Mouse (Mus musculus) adrenal gland, adult 2 months (tissue): ENCODE data around the gene Tmie. TPM values are rescaled to one million over a fixed set of nuclear protein-coding genes. Genes with fewer than 3 reads are reported as not detected.
"Not testable (repeated sequence)": the region's sequence is repeated elsewhere in the genome, so short reads cannot be mapped to it uniquely, and the experiment has no call there.

Experiments
- DNase-seq: peaks from one replicate; pipeline ENCODE4 v3.0.0; 2021
- microRNA-seq, 2 experiments: library from miRNA; unstranded; fragments of <30 nt; microRNA quantifications; one replicate each; pipeline ENCODE4 v1.2.0; 2021
- polyA plus RNA-seq: library from polyadenylated mRNA; depleted of rRNA; stranded (reverse); fragments of >200 nt; gene quantifications from 2 replicates; pipeline ENCODE4 v1.2.3, GENCODE M21; 2012; rRNA removed
- total RNA-seq, 2 experiments: library from RNA; stranded (reverse); gene quantifications; 2 replicates each; pipeline ENCODE4 v1.2.3; 2021

Tmie gene
- total and polyA plus RNA-seq, 3 experiments = 2.0 to 3.9 (median 2.2) TPM

DNA sequence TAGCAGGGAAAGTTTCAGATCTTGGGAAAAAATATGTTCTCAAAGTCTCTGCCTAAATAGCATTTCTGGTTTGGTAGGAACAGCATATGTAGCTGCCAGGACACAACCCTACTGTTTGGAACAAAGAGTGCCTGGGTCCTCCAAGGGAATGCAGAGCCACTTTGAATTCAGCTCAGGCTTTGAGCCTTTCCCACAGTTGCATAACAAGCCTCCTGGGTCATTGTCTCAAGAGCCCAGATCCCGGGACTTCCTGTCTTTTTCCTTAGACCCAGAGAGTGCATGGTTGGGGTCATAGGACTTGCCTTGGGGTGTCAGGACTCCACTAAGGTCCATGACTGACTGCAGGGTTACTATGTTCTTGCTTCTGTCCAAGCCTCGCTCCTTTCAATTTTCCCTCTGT, 43.8 kb downstream of the Tmie start:
- no peak for DNase-seq

DNA sequence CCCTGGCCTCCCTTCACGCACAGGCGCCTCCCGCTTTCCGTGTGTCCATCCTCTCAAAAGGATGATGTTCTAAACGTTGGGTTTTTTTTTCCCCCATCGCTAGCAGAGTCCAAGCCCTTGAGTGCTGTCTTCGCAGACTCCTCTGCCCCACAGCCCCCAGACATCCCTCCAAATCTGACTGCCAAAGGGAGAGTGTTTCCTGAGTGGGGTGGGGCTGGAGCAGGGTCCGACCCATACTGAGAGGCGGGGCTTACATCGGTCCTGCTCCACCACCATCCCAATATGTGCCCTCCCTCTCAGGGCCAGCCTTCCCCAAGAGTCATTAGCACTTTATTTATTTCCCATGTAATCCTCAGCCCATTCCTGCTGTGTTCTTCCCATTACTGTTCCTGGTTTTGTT, 45.0 kb downstream of the Tmie start:
- DNase-seq = no peak

DNA sequence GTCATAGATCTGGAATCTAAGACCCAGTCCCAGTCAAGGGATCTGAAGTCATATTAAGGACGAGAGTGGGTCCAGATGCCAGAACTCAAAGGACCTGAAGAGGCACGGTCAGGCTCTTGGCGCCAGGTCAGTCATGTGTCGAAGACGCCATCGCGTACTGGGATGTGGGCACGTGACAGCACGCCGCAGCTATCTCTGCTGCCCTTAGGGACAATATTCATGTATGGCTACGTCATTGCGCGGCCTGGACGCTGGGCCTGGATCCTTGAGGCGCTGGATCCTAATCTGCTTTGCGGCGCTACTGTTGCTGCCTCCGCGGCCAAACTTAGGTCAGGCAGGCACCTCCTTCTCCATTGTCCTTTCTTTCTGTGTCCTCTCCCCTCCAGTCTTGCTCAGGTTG, 45.5 kb downstream of the Tmie start, which contains the start of gene Prss45:
Gene Prss45 (plus strand): TSS at position 178 of the 400 bp plus-strand sequence.
- DNase-seq = no peak

DNA sequence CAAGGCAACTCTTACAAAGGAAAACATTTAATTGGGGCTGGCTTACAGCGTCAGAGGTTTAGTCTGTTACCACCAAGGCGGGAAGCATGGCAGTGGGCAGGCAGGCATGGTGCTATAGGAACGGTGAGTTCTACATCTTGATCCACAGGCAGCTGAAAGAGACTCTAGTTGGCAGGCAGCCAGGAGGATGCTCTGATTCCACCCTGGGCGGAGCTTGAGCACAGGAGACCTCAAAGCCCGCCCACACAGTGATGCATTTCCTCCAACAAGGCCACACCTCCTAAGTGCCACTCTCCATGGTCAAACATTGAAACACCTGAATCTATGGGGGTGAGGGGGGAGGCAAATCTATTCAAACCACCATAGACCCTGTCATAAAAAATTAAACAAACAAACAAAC, 46.9 kb downstream of the Tmie start:
- DNase-seq = no peak

DNA sequence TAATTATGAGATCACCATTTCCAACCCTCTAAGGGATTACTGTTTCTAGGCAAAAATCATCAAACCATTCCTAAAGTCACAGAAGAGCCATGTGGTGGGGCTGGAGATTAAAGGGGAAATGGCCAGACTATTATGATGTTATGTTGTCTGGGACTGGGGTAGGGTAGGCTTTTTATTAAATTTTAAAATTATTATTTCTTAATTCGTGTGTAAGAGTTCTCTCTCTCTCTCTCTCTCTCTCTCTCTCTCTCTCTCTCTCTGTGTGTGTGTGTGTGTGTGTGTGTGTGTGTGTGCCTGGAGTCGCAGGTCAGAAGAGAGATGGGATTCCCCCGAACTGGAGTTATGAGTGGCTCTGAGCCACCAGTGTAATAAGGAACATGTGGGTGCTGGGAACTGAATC, 53.5 kb downstream of the Tmie start, which contains the start of gene Prss43:
Gene Prss43 (plus strand): TSS at position 301 of the 400 bp plus-strand sequence.
- no peak for DNase-seq

DNA sequence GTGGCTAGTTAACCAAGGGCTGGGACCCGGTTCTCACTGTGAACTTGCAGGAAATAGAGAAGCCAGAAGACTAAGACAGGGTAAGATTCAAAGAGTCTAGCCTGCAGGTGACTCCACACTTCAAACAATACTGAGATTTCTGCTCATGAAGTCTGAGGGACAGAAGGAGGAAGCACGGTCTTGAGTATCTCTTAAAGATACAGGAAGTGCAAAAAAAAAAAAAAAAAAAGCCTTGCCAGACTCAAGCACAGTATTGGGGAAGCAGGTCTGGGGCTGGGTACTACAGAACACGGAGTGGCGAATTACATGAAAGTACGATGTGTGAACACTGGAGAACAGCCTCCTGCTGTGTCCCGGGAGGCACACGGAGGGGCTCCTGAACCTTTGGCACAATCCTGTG, 54.1 kb downstream of the Tmie start:
- DNase-seq = no peak

DNA sequence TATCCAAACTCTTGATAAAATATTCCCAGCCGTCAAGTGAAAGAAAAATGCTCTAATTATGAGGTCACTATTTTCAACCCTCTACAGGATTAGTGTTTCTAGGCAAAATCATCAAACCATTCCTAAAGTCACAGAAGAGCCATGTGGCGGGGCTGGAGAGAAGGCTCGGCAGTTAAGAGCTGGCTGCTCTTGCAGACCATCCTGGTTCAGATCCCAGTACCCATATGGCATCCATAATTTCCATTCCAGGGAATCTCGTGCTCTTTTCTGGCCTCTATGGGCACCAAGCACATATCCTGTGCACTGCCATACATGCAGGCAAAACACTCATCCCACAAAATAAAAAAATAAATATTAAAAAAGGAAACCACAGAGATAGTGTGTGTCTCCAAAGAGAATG, 54.5 kb downstream of the Tmie start:
- DNase-seq = no peak

DNA sequence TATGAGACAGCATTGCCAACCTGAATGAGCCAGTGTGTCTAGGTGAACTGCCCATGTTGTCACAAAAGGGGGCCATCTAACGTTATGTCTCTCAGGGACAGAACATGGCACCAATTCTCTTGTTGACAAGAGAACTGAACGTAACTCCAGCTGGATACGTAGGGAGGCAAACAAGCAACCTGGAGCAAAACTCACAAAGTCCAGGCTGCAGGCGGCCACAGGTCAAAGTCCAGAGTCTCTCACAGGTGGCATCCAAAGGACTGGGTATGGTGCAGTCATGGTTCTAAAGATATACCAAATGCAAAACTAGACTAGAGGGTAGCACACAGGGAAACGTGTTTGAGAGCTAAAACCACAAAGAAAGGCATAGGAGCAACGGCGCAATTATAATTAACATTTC, 58.5 kb downstream of the Tmie start:
- DNase-seq = no peak

DNA sequence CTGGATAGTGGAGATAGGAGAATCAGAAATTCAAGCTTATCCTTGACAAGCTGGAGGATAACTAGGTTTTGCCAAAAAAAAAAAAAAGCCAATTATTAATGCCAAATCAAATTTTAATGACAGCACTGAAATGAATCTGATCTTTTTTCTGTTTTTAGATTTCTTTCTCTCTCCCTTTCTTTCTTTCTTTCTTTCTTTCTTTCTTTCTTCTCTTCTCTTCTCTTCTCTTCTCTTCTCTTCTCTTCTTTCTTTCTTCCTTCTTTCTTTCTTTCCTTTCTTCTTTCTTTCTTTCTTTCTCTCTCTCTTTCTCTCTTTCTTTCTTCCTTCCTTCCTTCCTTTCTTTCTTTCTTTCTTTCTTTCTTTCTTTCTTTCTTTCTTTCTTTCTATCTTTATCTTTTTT, 59.4 kb downstream of the Tmie start:
- not testable (repeated sequence) for DNase-seq

Small RNA genes lying within 50 kb of the gene (microRNA-seq; reads per million reads assigned to microRNA genes)
- 0 reads per million in 2 experiments for gene Gm24269

Other genes starting within 250 kb of the Tmie start
- 1 to 10 TPM; 5.5 to 7.1 TPM for gene Nbeal2, start 226.0 kb downstream of the Tmie start, total RNA-seq
- gene Nbeal2, start 226.0 kb downstream of the Tmie start, polyA plus RNA-seq = 22.5 and 30.8 TPM in 2 replicates
- gene Ccdc12, start 223.6 kb downstream of the Tmie start, total RNA-seq = 10 to 100 TPM; 51.6 to 71.6 TPM
- 38.4 and 45.5 TPM in 2 replicates for gene Ccdc12, start 223.6 kb downstream of the Tmie start, polyA plus RNA-seq
- gene Myl3, start 138.3 kb downstream of the Tmie start, total RNA-seq = under 1 TPM in 1 of 2 experiments, not detected in 1; 0.66 TPM
- 0.22 TPM in 1 of 2 replicates, not detected in the other for gene Myl3, start 138.3 kb downstream of the Tmie start, polyA plus RNA-seq
- 10 to 100 TPM; 14.7 to 16.3 TPM for gene Pth1r, start 133.0 kb downstream of the Tmie start, total RNA-seq
- gene Pth1r, start 133.0 kb downstream of the Tmie start, polyA plus RNA-seq = 37.8 and 51.4 TPM in 2 replicates
- not detected for gene Prss42, start 81.9 kb downstream of the Tmie start, total RNA-seq
- gene Prss42, start 81.9 kb downstream of the Tmie start, polyA plus RNA-seq = not detected in 2 replicates
- not detected for gene Prss44, start 66.1 kb downstream of the Tmie start, total RNA-seq
- not detected in 2 replicates for gene Prss44, start 66.1 kb downstream of the Tmie start, polyA plus RNA-seq
- gene Prss43, start 53.4 kb downstream of the Tmie start, total RNA-seq = not detected
- not detected in 2 replicates for gene Prss43, start 53.4 kb downstream of the Tmie start, polyA plus RNA-seq
- not detected for gene Prss45, start 45.5 kb downstream of the Tmie start, total RNA-seq
- gene Prss45, start 45.5 kb downstream of the Tmie start, polyA plus RNA-seq = not detected in 2 replicates
- not detected for gene Prss46, start 35.6 kb downstream of the Tmie start, total RNA-seq
- not detected in 2 replicates for gene Prss46, start 35.6 kb downstream of the Tmie start, polyA plus RNA-seq
- not detected for gene Prss50, start 22.1 kb downstream of the Tmie start, total RNA-seq
- gene Prss50, start 22.1 kb downstream of the Tmie start, polyA plus RNA-seq = not detected in 2 replicates
- 10 to 100 TPM; 13.3 to 20.2 TPM for gene Als2cl, start 243 bp downstream of the Tmie start, total RNA-seq
- 43.0 and 52.5 TPM in 2 replicates for gene Als2cl, start 243 bp downstream of the Tmie start, polyA plus RNA-seq
- not detected for gene Fam240a, start 36.7 kb upstream of the Tmie start, total RNA-seq
- gene Fam240a, start 36.7 kb upstream of the Tmie start, polyA plus RNA-seq = not detected in 2 replicates
- gene Tdgf1, start 66.0 kb upstream of the Tmie start, total RNA-seq = not detected
- gene Tdgf1, start 66.0 kb upstream of the Tmie start, polyA plus RNA-seq = not detected in 2 replicates
- 10 to 100 TPM in 1 of 2 experiments, 1 to 10 TPM in 1; 8.0 to 18.5 TPM for gene Lrrc2, start 71.4 kb upstream of the Tmie start, total RNA-seq
- 0.34 and 0.39 TPM in 2 replicates for gene Lrrc2, start 71.4 kb upstream of the Tmie start, polyA plus RNA-seq
- gene Rtp3, start 110.5 kb upstream of the Tmie start, total RNA-seq = 1 to 10 TPM; 3.9 to 4.7 TPM
- 8.7 and 8.8 TPM in 2 replicates for gene Rtp3, start 110.5 kb upstream of the Tmie start, polyA plus RNA-seq
- gene Ltf, start 139.2 kb upstream of the Tmie start, total RNA-seq = 1 to 10 TPM in 1 of 2 experiments, under 1 TPM in 1; 0.86 to 2.1 TPM
- gene Ltf, start 139.2 kb upstream of the Tmie start, polyA plus RNA-seq = 0.26 TPM in 1 of 2 replicates, not detected in the other
- gene Ccrl2, start 177.4 kb upstream of the Tmie start, total RNA-seq = 10 to 100 TPM in 1 of 2 experiments, 1 to 10 TPM in 1; 8.0 to 10.1 TPM
- 4.8 and 5.2 TPM in 2 replicates for gene Ccrl2, start 177.4 kb upstream of the Tmie start, polyA plus RNA-seq
- gene Lrrfip2, start 237.5 kb upstream of the Tmie start, total RNA-seq = 10 to 100 TPM; 51.4 to 60.7 TPM
- 10.7 and 11.6 TPM in 2 replicates for gene Lrrfip2, start 237.5 kb upstream of the Tmie start, polyA plus RNA-seq